In the genomic region with DNA sequence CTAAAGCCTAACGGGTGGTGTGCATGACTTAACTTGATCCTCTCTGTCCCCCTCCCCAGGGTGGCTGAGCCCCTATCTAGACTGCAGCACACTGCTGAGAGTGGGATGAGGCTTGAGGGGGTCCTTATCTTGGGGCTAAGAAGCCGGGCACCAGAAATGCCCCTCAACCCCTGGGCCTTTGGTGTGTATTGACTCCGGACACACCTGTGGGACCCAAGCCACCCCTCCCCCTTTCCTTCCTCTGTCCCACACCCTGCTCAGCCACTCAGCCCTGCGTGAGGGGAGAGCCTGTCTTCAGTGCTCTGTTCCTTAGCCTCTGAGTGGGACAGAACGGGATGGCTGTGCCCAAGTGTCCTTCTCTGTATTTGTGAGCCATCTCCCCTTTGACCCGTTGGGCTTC, we compare ENCODE assay signal across 8 mouse cellular contexts. TPM values are rescaled to one million over a fixed set of nuclear protein-coding genes. Genes with fewer than 3 reads are reported as not detected.
DNase-seq lines count a peak whose midpoint lies in the region; ATAC-seq and TF ChIP-seq lines count a peak whose summit lies in the region.

No protein-coding gene starts in this region.

- WGBS in hindbrain, embryonic 16.5 days, result 54% methylated on average over 6 of the region's 6 CpGs
- 31% methylated on average over 6 of the region's 6 CpGs for WGBS in midbrain, embryonic 12.5 days

- no peaks in the 10 kb centered on the region for H3K36me3 ChIP-seq in hindbrain, embryonic 16.5 days (ENCODE audit: control insufficient read depth, insufficient read depth, low read length)
- H3K36me3 ChIP-seq in midbrain, embryonic 12.5 days, result 0 out of 2 replicates have a peak, but pooled peaks cover 2% of the 10 kb centered on the region

- DNase-seq in gastrocnemius, postnatal 10 days, result peak; percentile 23
- DNase-seq in gastrocnemius, postnatal 14 days, result no peak
- DNase-seq in ovary, postnatal 10 days (ENCODE audit: low spot score), result no peak
- no peak for DNase-seq in embryo, embryonic 10 days (ENCODE audit: low spot score)

- no peak for TF ChIP-seq POLR2A in cortical plate, adult 2 months (IDR thresholded peaks at IDR 0.05; ENCODE audit: extremely low read depth, insufficient read depth, low read length)

- H3K4me1 ChIP-seq in cortical plate, adult 2 months (ENCODE audit: control insufficient read depth, insufficient read depth, low read length), result peaks cover 11% of the 10 kb centered on the region
- H3K4me1 ChIP-seq in hindbrain, embryonic 16.5 days (ENCODE audit: control insufficient read depth, insufficient read depth, low read depth, low read length), result no peaks in the 10 kb centered on the region
- H3K4me1 ChIP-seq in midbrain, embryonic 12.5 days, result peaks cover 9% of the 10 kb centered on the region

- H3K9ac ChIP-seq in hindbrain, embryonic 16.5 days (ENCODE audit: low read depth, low read length), result peak overlapping the region; percentile 29; the same call in 1 of the 2 replicates
- no peak overlapping the region for H3K9ac ChIP-seq in midbrain, embryonic 12.5 days (replicated peaks)

- no peaks in the 10 kb centered on the region for H3K9me3 ChIP-seq in hindbrain, embryonic 16.5 days (ENCODE audit: control insufficient read depth, low read length)
- no peaks in the 10 kb centered on the region for H3K9me3 ChIP-seq in midbrain, embryonic 12.5 days

- no peak; the same call in 1 of the 2 replicates for ATAC-seq in hindbrain, embryonic 16.5 days
- ATAC-seq in midbrain, embryonic 12.5 days (ENCODE audit: low FRiP score, low read depth), result no peak
- no peak for ATAC-seq in CD4-positive, CD25-positive, alpha-beta regulatory T cell, adult 4 months

- H3K4me2 ChIP-seq in hindbrain, embryonic 16.5 days (ENCODE audit: low read length), result no peak overlapping the region
- 0 out of 2 replicates have a peak overlapping the region, but pooled peaks have one; percentile 13 for H3K4me2 ChIP-seq in midbrain, embryonic 12.5 days (replicated peaks)

- H3K27ac ChIP-seq in cortical plate, adult 2 months (ENCODE audit: insufficient read depth, low read length), result peak overlapping the region; percentile 87
- H3K27ac ChIP-seq in hindbrain, embryonic 16.5 days (ENCODE audit: low read depth, low read length), result no peak overlapping the region
- no peak overlapping the region for H3K27ac ChIP-seq in midbrain, embryonic 12.5 days (replicated peaks)

- peak overlapping the region; percentile 30 for H3K4me3 ChIP-seq in cortical plate, adult 2 months (ENCODE audit: insufficient read depth, low read length)
- peak overlapping the region; percentile 18; the same call in 1 of the 2 replicates for H3K4me3 ChIP-seq in hindbrain, embryonic 16.5 days (ENCODE audit: low read length)
- 0 out of 2 replicates have a peak overlapping the region, but pooled peaks have one; percentile 3 for H3K4me3 ChIP-seq in midbrain, embryonic 12.5 days

- TF ChIP-seq CTCF in cortical plate, adult 2 months (IDR thresholded peaks at IDR 0.05; ENCODE audit: extremely low read depth, insufficient read depth, low read length), result no peak

- H3K27me3 ChIP-seq in hindbrain, embryonic 16.5 days (replicated peaks; ENCODE audit: control insufficient read depth, insufficient read depth, low read length), result no peaks in the 10 kb centered on the region
- H3K27me3 ChIP-seq in midbrain, embryonic 12.5 days, result peaks cover 12% of the 10 kb centered on the region

- intact Hi-C loops in gastrocnemius, postnatal 14 days (cut with DNase I; ENCODE audit: low total_unique reads), result loop anchor here (5.0 kb wide), 1 partner anchor 120 kb away; no protein-coding TSS in a partner anchor

RNA-seq across cellular contexts. Expression of gene Tnfrsf25, which starts 18.8 kb away (rescaled TPM):
- total RNA-seq in gastrocnemius, postnatal 10 days (2021), result 1 to 10 TPM in 1 of 2 experiments, under 1 TPM in 1; 0.82 to 2.9 TPM
- 1 to 10 TPM in 1 of 2 experiments, under 1 TPM in 1; 0.74 to 1.1 TPM for total RNA-seq in gastrocnemius, postnatal 14 days (2021)
- polyA plus RNA-seq in cortical plate, adult 2 months (2012; rRNA removed), result 12.7 and 14.7 TPM in 2 replicates
- 0.80 and 1.1 TPM in 2 replicates for polyA plus RNA-seq in hindbrain, embryonic 16.5 days (2015; fragmentation: Nextera tagmentation; extraction: Ambion mirVana)
- polyA plus RNA-seq in midbrain, embryonic 12.5 days (2016; fragmentation: Nextera tagmentation; extraction: Ambion mirVana), result 0.73 and 0.83 TPM in 2 replicates
- polyA plus RNA-seq in CD4-positive, CD25-positive, alpha-beta regulatory T cell, adult 4 months (2017; shearing (Covaris generic)), result 100 to 1,000 TPM; 125 to 170 TPM

RNA-seq across cellular contexts. Expression of gene Plekhg5, which starts 24.6 kb away (rescaled TPM):
- 10 to 100 TPM; 14.7 to 22.0 TPM for total RNA-seq in gastrocnemius, postnatal 10 days (2021)
- total RNA-seq in gastrocnemius, postnatal 14 days (2021), result 10 to 100 TPM; 11.2 to 17.1 TPM
- 59.9 and 72.3 TPM in 2 replicates for polyA plus RNA-seq in cortical plate, adult 2 months (2012; rRNA removed)
- polyA plus RNA-seq in hindbrain, embryonic 16.5 days (2015; fragmentation: Nextera tagmentation; extraction: Ambion mirVana), result 13.8 and 16.4 TPM in 2 replicates
- polyA plus RNA-seq in midbrain, embryonic 12.5 days (2016; fragmentation: Nextera tagmentation; extraction: Ambion mirVana), result 9.4 and 9.9 TPM in 2 replicates
- 1 to 10 TPM; 1.7 to 2.4 TPM for polyA plus RNA-seq in CD4-positive, CD25-positive, alpha-beta regulatory T cell, adult 4 months (2017; shearing (Covaris generic))

RNA-seq across cellular contexts. Expression of gene Espn, which starts 55.2 kb away (rescaled TPM):
- 1 to 10 TPM; 1.1 to 1.2 TPM for total RNA-seq in gastrocnemius, postnatal 10 days (2021)
- total RNA-seq in gastrocnemius, postnatal 14 days (2021), result under 1 TPM; 0.58 to 0.90 TPM
- polyA plus RNA-seq in cortical plate, adult 2 months (2012; rRNA removed), result 1.8 and 2.6 TPM in 2 replicates
- 0.34 and 0.46 TPM in 2 replicates for polyA plus RNA-seq in hindbrain, embryonic 16.5 days (2015; fragmentation: Nextera tagmentation; extraction: Ambion mirVana)
- polyA plus RNA-seq in midbrain, embryonic 12.5 days (2016; fragmentation: Nextera tagmentation; extraction: Ambion mirVana), result 0.26 TPM in 1 of 2 replicates, not detected in the other
- polyA plus RNA-seq in CD4-positive, CD25-positive, alpha-beta regulatory T cell, adult 4 months (2017; shearing (Covaris generic)), result 1 to 10 TPM; 9.5 to 9.9 TPM

RNA-seq across cellular contexts. Expression of gene Nol9, which starts 57.8 kb away (rescaled TPM):
- total RNA-seq in gastrocnemius, postnatal 10 days (2021), result 10 to 100 TPM in 1 of 2 experiments, 1 to 10 TPM in 1; 8.7 to 12.9 TPM
- total RNA-seq in gastrocnemius, postnatal 14 days (2021), result 1 to 10 TPM; 7.7 to 9.1 TPM
- polyA plus RNA-seq in cortical plate, adult 2 months (2012; rRNA removed), result 16.7 and 17.1 TPM in 2 replicates
- polyA plus RNA-seq in hindbrain, embryonic 16.5 days (2015; fragmentation: Nextera tagmentation; extraction: Ambion mirVana), result 18.7 and 23.0 TPM in 2 replicates
- polyA plus RNA-seq in midbrain, embryonic 12.5 days (2016; fragmentation: Nextera tagmentation; extraction: Ambion mirVana), result 35.4 and 36.9 TPM in 2 replicates
- 10 to 100 TPM; 11.3 to 14.9 TPM for polyA plus RNA-seq in CD4-positive, CD25-positive, alpha-beta regulatory T cell, adult 4 months (2017; shearing (Covaris generic))

RNA-seq across cellular contexts. Expression of gene Tas1r1, which starts 58.6 kb away (rescaled TPM):
- 1 to 10 TPM; 1.1 to 1.3 TPM for total RNA-seq in gastrocnemius, postnatal 10 days (2021)
- total RNA-seq in gastrocnemius, postnatal 14 days (2021), result 1 to 10 TPM in 1 of 2 experiments, under 1 TPM in 1; 0.80 to 1.3 TPM
- polyA plus RNA-seq in cortical plate, adult 2 months (2012; rRNA removed), result 0.23 and 0.53 TPM in 2 replicates
- 1.9 and 2.0 TPM in 2 replicates for polyA plus RNA-seq in hindbrain, embryonic 16.5 days (2015; fragmentation: Nextera tagmentation; extraction: Ambion mirVana)
- polyA plus RNA-seq in midbrain, embryonic 12.5 days (2016; fragmentation: Nextera tagmentation; extraction: Ambion mirVana), result 0.59 and 1.3 TPM in 2 replicates
- not detected for polyA plus RNA-seq in CD4-positive, CD25-positive, alpha-beta regulatory T cell, adult 4 months (2017; shearing (Covaris generic))
